Mouse (Mus musculus) small intestine, adult 2 months (tissue): ENCODE data around the gene Pnpo. TPM values are rescaled to one million over a fixed set of nuclear protein-coding genes. Genes with fewer than 3 reads are reported as not detected.

Source experiments
- H3K27ac ChIP-seq: fragments of 200-500 bp; 2 replicates; pipeline ENCODE4 v1.5.1; 2012; ENCODE audit warnings: low read depth, low read length, control low read depth, inconsistent platforms; ENCODE audit not compliant: insufficient read depth
- H3K27me3 ChIP-seq: fragments of 200-500 bp; 2 replicates; pipeline ENCODE4 v1.6.1; 2012; ENCODE audit warnings: mild to moderate bottlenecking, moderate library complexity, low read length, inconsistent platforms; ENCODE audit not compliant: control insufficient read depth, insufficient read depth
- H3K36me3 ChIP-seq: fragments of 200-500 bp; 2 replicates; pipeline ENCODE4 v1.6.1; 2012; ENCODE audit warnings: mild to moderate bottlenecking, low read length, control low read depth, inconsistent platforms; ENCODE audit not compliant: control insufficient read depth, insufficient read depth
- H3K4me1 ChIP-seq: fragments of 200-500 bp; 2 replicates; pipeline ENCODE4 v1.6.1; 2012; ENCODE audit warnings: low read length, inconsistent platforms, mixed read lengths; ENCODE audit not compliant: control insufficient read depth, insufficient read depth, insufficient read length
- H3K4me3 ChIP-seq: fragments of 200-500 bp; 2 replicates; pipeline ENCODE4 v1.5.1; 2012; ENCODE audit warnings: low read depth, mild to moderate bottlenecking, control low read depth, inconsistent platforms, low read length, moderate library complexity
- CTCF ChIP-seq: fragments of 200-500 bp; IDR thresholded peaks from 2 replicates; pipeline ENCODE4 v1.5.1; 2012; ENCODE audit warnings: low read depth, mild to moderate bottlenecking, control low read depth, inconsistent platforms, low read length, moderate library complexity, mixed read lengths; ENCODE audit not compliant: insufficient replicate concordance, insufficient read length; ENCODE audit errors: extremely low read depth
- POLR2A ChIP-seq: fragments of 200-500 bp; IDR thresholded peaks from 2 replicates; pipeline ENCODE4 v1.6.1; 2012; ENCODE audit warnings: low read depth, mild to moderate bottlenecking, control low read depth, inconsistent platforms, low read length, moderate library complexity
- WGBS: fragments of 180-500 bp; shearing (Covaris S2); methylation state at CpG from one replicate; pipeline ENCODE4 v1.1.7; 2018; 5-methylcytosine and 5-hydroxymethylcytosine counted together
- polyA plus RNA-seq: library from polyadenylated mRNA; depleted of rRNA; stranded (reverse); fragments of >200 nt; gene quantifications from 2 replicates; pipeline ENCODE4 v1.2.3, GENCODE M21; 2012

Gene Pnpo
- polyA plus RNA-seq, 1 experiment = 44.6 TPM

GRCm38 (mm10) chr11:96956009-96956724, 12.4 kb upstream of the Pnpo start:
- no peaks in the 10 kb centered on the region for H3K27me3 ChIP-seq
- H3K27ac ChIP-seq = no peak overlapping the region
- H3K4me1 ChIP-seq = peaks cover 13% of the 10 kb centered on the region
- H3K4me3 ChIP-seq = no peak overlapping the region
- 42% methylated on average over 20 of the region's 20 CpGs for WGBS
- H3K36me3 ChIP-seq = peaks cover 68% of the 10 kb centered on the region
- TF ChIP-seq POLR2A (no peak), CTCF (0 out of 2 replicates have a peak, but pooled peaks have one; percentile 8)

DNA sequence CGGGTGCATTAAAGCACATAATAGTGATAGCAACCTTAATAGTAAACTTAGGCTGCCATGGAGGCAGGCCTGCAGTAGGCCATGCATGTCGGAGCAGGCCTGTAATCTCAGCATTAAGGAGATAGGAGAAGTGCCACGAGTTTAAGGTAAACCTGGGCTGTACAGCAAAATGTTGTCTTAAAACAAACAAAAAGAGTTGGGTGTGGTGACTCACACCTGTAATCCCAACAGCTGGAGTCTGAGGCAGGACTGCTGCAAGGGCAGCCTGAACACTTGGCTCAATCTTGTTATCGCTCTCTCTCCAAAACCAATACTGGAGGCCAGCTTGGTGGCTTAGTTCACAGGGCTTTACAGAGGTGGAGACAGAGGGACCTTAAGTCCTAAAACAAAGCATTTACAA, 11.3 kb upstream of the Pnpo start:
- Histone ChIP-seq H3K36me3 (peaks cover 61% of the 10 kb centered on the region), H3K4me3 (no peak overlapping the region), H3K4me1 (peaks cover 13% of the 10 kb centered on the region), H3K27ac (peak overlapping the region; percentile 21; the same call in 1 of the 2 replicates), H3K27me3 (no peaks in the 10 kb centered on the region)
- WGBS = 34% methylated on average over 4 of the region's 4 CpGs
- TF ChIP-seq CTCF (no peak), POLR2A (no peak)

DNA sequence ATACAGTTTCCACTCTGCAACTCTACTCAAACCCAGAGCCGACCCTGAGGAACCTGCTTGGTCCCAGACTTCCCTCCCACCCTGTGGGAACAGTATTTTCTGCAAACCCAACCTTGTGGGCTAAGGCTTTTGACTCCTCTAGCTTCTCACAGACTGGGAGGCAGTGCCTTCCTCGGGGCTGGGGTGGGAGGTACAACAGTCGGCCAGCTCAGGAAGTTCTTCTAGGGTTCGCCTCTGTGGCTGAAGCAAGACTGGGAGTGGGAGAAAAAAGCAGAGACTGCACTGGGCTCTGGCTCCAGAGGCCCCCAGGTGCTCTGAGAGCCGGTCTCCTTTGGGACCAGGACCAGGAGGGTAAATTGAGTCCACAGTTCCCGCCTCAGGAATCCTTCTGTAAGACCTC, 9.1 kb upstream of the Pnpo start:
- peaks cover 56% of the 10 kb centered on the region for H3K36me3 ChIP-seq
- no peak overlapping the region for H3K4me3 ChIP-seq
- H3K4me1 ChIP-seq = peaks cover 13% of the 10 kb centered on the region
- no peak overlapping the region for H3K27ac ChIP-seq
- TF ChIP-seq CTCF = no peak
- 80% methylated on average over 6 of the region's 6 CpGs for WGBS
- no peaks in the 10 kb centered on the region for H3K27me3 ChIP-seq

- 85% methylated on average over 10 of the region's 10 CpGs for WGBS
- Histone ChIP-seq H3K36me3 (peaks cover 54% of the 10 kb centered on the region), H3K27ac (no peak overlapping the region), H3K4me1 (peaks cover 13% of the 10 kb centered on the region), H3K27me3 (no peaks in the 10 kb centered on the region), H3K4me3 (no peak overlapping the region)
- TF ChIP-seq POLR2A (no peak), CTCF (no peak)
These were observed 8.6 kb upstream of the Pnpo start for GRCm38 (mm10) chr11:96952426-96952825.

- Histone ChIP-seq H3K27me3 (no peaks in the 10 kb centered on the region), H3K4me1 (peaks cover 10% of the 10 kb centered on the region; the same call in 1 of the 2 replicates), H3K27ac (no peak overlapping the region), H3K36me3 (peaks cover 42% of the 10 kb centered on the region), H3K4me3 (no peak overlapping the region)
- 96% methylated on average over 3 of the region's 3 CpGs for WGBS
- TF ChIP-seq CTCF = peak; percentile 33; the same call in 1 of the 2 replicates
- TF ChIP-seq POLR2A = no peak
These were observed 7.0 kb upstream of the Pnpo start for GRCm38 (mm10) chr11:96950767-96951166.

DNA sequence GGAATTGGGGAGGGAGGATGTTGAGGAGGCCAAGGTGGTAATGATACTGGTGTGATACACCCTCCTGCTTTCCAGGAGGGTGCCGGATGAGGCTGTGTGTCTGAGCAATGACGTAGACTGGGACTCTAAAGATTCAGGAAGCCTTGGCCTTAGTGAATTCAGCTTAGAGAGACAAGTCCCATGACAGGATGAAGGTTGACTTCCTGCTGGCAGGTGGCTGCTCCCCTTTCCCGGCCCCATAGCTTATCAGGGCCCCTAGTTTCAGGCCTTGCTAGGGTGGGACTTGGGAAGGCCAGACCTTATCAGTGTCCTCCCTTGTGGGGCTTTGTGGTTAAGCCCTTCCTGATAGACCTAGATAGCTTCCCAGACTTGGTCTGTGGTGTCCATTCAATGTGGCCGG, 4.1 kb upstream of the Pnpo start:
- TF ChIP-seq POLR2A = no peak
- TF ChIP-seq CTCF = no peak
- Histone ChIP-seq H3K4me1 (peaks cover 10% of the 10 kb centered on the region; the same call in 1 of the 2 replicates), H3K27ac (no peak overlapping the region), H3K4me3 (no peak overlapping the region), H3K36me3 (peaks cover 23% of the 10 kb centered on the region), H3K27me3 (no peaks in the 10 kb centered on the region)
- WGBS = 74% methylated on average over 4 of the region's 4 CpGs

GRCm38 (mm10) chr11:96946498-96946897, 2.7 kb upstream of the Pnpo start:
- TF ChIP-seq CTCF (no peak), POLR2A (no peak)
- Histone ChIP-seq H3K27me3 (no peaks in the 10 kb centered on the region), H3K27ac (no peak overlapping the region), H3K4me1 (peaks cover 12% of the 10 kb centered on the region; the same call in 1 of the 2 replicates), H3K36me3 (peaks cover 10% of the 10 kb centered on the region), H3K4me3 (no peak overlapping the region)
- WGBS = 84% methylated on average over 9 of the region's 9 CpGs

GRCm38 (mm10) chr11:96944844-96945580, 1.2 kb upstream of the Pnpo start:
- peak overlapping the region; percentile 48 for H3K27ac ChIP-seq
- H3K4me1 ChIP-seq = peaks cover 19% of the 10 kb centered on the region; the same call in 1 of the 2 replicates
- H3K27me3 ChIP-seq = no peaks in the 10 kb centered on the region
- H3K36me3 ChIP-seq = peaks cover 8% of the 10 kb centered on the region; the same call in 1 of the 2 replicates
- 17% methylated on average over 14 of the region's 14 CpGs for WGBS
- peak overlapping the region; percentile 48 for H3K4me3 ChIP-seq
- TF ChIP-seq POLR2A = no peak
- TF ChIP-seq CTCF = no peak
